Mouse (Mus musculus): ENCODE results near the gene Phlpp1. TPM values are rescaled to one million over a fixed set of nuclear protein-coding genes. Genes with fewer than 3 reads are reported as not detected.

Gene Phlpp1
- polyA plus RNA-seq, 1 experiment from 2014 or later, result 1.3 TPM

DNA sequence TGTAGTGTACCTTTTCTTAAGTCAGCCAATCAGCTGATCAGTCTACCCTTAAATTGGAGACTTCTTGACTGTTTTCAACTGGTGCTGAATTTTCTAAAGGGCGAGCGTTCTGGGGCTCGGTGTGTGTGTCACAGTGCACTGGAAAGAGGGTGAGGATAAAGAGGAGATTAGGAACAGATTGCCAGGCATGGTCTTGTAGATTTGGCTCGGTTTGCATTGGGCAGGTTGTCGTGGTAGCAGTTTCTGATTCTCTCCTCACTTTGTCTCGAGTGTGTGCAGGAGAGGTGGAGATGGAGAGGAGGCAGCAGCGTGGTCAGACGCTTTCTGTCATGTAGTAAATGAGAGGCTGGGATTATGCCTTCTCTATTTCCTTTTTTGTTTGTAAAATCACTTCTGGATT lies 20.3 kb downstream of the Phlpp1 start:
- WGBS, result 66% methylated on average over 8 of the region's 8 CpGs
- DNase-seq (ENCODE audit: low spot score) (no peak), ATAC-seq (ENCODE audit: low FRiP score, low TSS enrichment) (no peak)
- no peaks in the 10 kb centered on the region for H3K27me3 ChIP-seq (ENCODE audit: control insufficient read depth, insufficient read depth, low read length)
- no peaks in the 10 kb centered on the region for H3K9me3 ChIP-seq (ENCODE audit: control insufficient read depth, low read length)
- H3K36me3 ChIP-seq (ENCODE audit: control insufficient read depth, insufficient read depth, low read length), result no peaks in the 10 kb centered on the region
- H3K9ac ChIP-seq (ENCODE audit: low read length), result no peak overlapping the region
- H3K4me3 ChIP-seq (ENCODE audit: low read depth, low read length), result no peak overlapping the region
- no peak overlapping the region for H3K27ac ChIP-seq (replicated peaks)
- no peak overlapping the region for H3K4me2 ChIP-seq (replicated peaks; ENCODE audit: low read depth)
- 0 out of 2 replicates have a peak, but pooled peaks cover 2% of the 10 kb centered on the region for H3K4me1 ChIP-seq (replicated peaks; ENCODE audit: control insufficient read depth, insufficient read depth)
- TF ChIP-seq EP300 (optimal IDR thresholded peaks at IDR 0.05) (no peak), CTCF (IDR thresholded peaks at IDR 0.05; ENCODE audit: low read depth) (no peak)

DNA sequence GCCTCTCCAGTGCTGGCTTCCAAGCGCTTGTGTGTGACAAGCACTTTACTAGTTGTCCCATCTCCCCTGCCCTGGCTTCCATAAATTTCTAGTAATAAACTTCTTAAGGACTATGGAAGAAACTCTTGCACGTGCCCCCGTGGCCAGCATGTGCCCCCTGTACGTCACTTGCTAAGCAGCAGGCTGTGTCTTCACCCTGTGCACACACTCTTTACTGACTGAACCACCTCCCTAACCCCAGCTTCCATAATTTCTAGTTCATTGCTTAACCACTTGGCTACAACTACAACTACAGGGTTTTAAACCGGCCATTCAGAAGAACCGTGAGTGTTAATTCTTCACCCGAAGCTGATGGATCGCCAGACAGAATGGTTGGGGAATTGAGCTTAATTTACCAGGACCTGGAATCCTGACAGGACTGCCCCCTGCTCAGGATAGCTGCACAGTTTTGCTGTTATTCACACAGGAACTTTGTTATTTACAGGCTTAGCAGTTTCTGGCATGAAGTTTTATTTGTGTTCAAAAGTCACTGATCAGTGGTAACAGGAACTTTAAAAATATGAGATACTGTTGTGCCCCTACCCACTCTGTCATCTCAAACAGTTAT lies 21.4 kb downstream of the Phlpp1 start:
- H3K27ac ChIP-seq (replicated peaks), result no peak overlapping the region
- 0 out of 2 replicates have a peak, but pooled peaks cover 2% of the 10 kb centered on the region for H3K4me1 ChIP-seq (replicated peaks; ENCODE audit: control insufficient read depth, insufficient read depth)
- no peak overlapping the region for H3K4me3 ChIP-seq (ENCODE audit: low read depth, low read length)
- no peak overlapping the region for H3K4me2 ChIP-seq (replicated peaks; ENCODE audit: low read depth)
- no peaks in the 10 kb centered on the region for H3K9me3 ChIP-seq (ENCODE audit: control insufficient read depth, low read length)
- 69% methylated on average over 8 of the region's 8 CpGs for WGBS
- ATAC-seq (ENCODE audit: low FRiP score, low TSS enrichment) (no peak), DNase-seq (ENCODE audit: low spot score) (no peak)
- TF ChIP-seq EP300 (optimal IDR thresholded peaks at IDR 0.05) (no peak), CTCF (IDR thresholded peaks at IDR 0.05; ENCODE audit: low read depth) (no peak)
- no peaks in the 10 kb centered on the region for H3K27me3 ChIP-seq (ENCODE audit: control insufficient read depth, insufficient read depth, low read length)
- no peaks in the 10 kb centered on the region for H3K36me3 ChIP-seq (ENCODE audit: control insufficient read depth, insufficient read depth, low read length)
- no peak overlapping the region for H3K9ac ChIP-seq (ENCODE audit: low read length)

DNA sequence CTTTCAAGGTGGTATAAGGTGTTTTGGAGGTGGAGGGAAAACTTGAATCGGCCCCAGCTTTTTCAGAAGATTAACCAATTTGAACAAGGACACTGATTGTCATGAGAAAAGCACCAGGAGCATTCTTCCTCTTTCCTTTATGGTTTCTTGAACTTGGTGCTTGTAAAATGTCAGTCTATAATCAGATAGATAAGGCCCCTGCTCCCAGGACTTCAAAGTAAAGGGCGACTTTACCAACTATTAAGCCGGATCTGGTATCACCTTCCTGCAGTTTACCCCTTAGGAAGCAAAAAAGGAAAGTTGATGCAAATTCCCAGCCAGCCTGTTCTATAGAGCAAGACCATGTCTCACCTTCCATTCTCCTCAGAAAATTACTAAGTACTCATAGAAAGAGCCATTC lies 21.9 kb downstream of the Phlpp1 start:
- DNase-seq (ENCODE audit: low spot score) (no peak), ATAC-seq (ENCODE audit: low FRiP score, low TSS enrichment) (no peak)
- Histone ChIP-seq H3K4me3 (ENCODE audit: low read depth, low read length) (no peak overlapping the region), H3K27ac (replicated peaks) (no peak overlapping the region), H3K9me3 (ENCODE audit: control insufficient read depth, low read length) (no peaks in the 10 kb centered on the region), H3K4me2 (replicated peaks; ENCODE audit: low read depth) (no peak overlapping the region), H3K27me3 (ENCODE audit: control insufficient read depth, insufficient read depth, low read length) (no peaks in the 10 kb centered on the region), H3K4me1 (replicated peaks; ENCODE audit: control insufficient read depth, insufficient read depth) (0 out of 2 replicates have a peak, but pooled peaks cover 2% of the 10 kb centered on the region), H3K9ac (ENCODE audit: low read length) (no peak overlapping the region), H3K36me3 (ENCODE audit: control insufficient read depth, insufficient read depth, low read length) (no peaks in the 10 kb centered on the region)
- 75% methylated on average over 3 of the region's 3 CpGs for WGBS
- TF ChIP-seq EP300 (optimal IDR thresholded peaks at IDR 0.05) (no peak), CTCF (IDR thresholded peaks at IDR 0.05; ENCODE audit: low read depth) (no peak)

DNA sequence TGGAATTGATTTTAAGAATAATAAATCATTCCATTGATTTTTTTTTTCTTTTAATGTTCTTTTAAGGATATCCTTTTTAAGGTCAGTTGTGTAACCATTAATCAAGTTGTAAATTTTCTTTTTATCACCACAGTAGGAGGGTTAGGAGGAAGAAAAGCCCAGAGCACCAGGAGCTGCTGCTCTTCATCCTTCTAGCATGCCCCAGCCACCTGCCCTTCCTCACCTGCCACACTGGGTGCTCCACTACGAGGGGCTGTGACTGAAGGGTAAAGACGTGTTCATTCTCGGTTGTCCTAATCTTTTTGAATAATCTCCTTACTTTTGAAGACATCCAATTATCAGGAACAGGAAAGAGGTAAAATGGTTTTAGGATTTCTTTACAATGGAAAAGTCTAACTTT lies 22.7 kb downstream of the Phlpp1 start:
- ATAC-seq (ENCODE audit: low FRiP score, low TSS enrichment) (no peak), DNase-seq (ENCODE audit: low spot score) (no peak)
- Histone ChIP-seq H3K9ac (ENCODE audit: low read length) (no peak overlapping the region), H3K27ac (replicated peaks) (no peak overlapping the region), H3K9me3 (ENCODE audit: control insufficient read depth, low read length) (no peaks in the 10 kb centered on the region), H3K27me3 (ENCODE audit: control insufficient read depth, insufficient read depth, low read length) (no peaks in the 10 kb centered on the region), H3K36me3 (ENCODE audit: control insufficient read depth, insufficient read depth, low read length) (no peaks in the 10 kb centered on the region), H3K4me2 (replicated peaks; ENCODE audit: low read depth) (no peak overlapping the region), H3K4me1 (replicated peaks; ENCODE audit: control insufficient read depth, insufficient read depth) (0 out of 2 replicates have a peak, but pooled peaks cover 2% of the 10 kb centered on the region), H3K4me3 (ENCODE audit: low read depth, low read length) (no peak overlapping the region)
- no peak for TF ChIP-seq EP300 (optimal IDR thresholded peaks at IDR 0.05)
- no peak for TF ChIP-seq CTCF (IDR thresholded peaks at IDR 0.05; ENCODE audit: low read depth)
- WGBS, result 74% methylated on average over 3 of the region's 3 CpGs

DNA sequence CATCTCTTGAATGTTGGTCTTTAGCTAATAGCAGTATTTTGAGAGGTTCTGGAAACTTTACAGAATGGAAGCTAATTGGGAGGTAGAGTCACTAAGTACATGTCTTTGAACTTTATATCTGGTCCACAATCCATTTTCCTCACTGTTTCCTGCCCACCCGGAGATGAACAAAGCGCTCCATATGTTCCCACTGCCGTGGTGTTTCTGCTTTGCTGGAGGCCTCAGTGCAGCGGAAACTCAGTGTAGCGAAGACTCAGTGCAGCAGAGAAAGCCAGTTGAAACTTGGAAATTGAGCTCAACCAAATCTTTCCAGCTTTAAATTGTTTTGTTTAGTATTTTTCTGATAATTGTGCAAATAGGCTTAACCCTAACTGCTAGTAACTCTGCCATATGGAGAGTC lies 26.4 kb downstream of the Phlpp1 start:
- no peak overlapping the region for H3K4me3 ChIP-seq (ENCODE audit: low read depth, low read length)
- H3K27me3 ChIP-seq (ENCODE audit: control insufficient read depth, insufficient read depth, low read length), result no peaks in the 10 kb centered on the region
- H3K9me3 ChIP-seq (ENCODE audit: control insufficient read depth, low read length), result no peaks in the 10 kb centered on the region
- 85% methylated on average over 5 of the region's 5 CpGs for WGBS
- ATAC-seq (ENCODE audit: low FRiP score, low TSS enrichment) (no peak), DNase-seq (ENCODE audit: low spot score) (no peak)
- no peaks in the 10 kb centered on the region for H3K36me3 ChIP-seq (ENCODE audit: control insufficient read depth, insufficient read depth, low read length)
- H3K4me1 ChIP-seq (replicated peaks; ENCODE audit: control insufficient read depth, insufficient read depth), result no peaks in the 10 kb centered on the region
- H3K27ac ChIP-seq (replicated peaks), result no peak overlapping the region
- TF ChIP-seq CTCF (IDR thresholded peaks at IDR 0.05; ENCODE audit: low read depth), result no peak
- TF ChIP-seq EP300 (optimal IDR thresholded peaks at IDR 0.05), result no peak
- H3K9ac ChIP-seq (ENCODE audit: low read length), result no peak overlapping the region
- no peak overlapping the region for H3K4me2 ChIP-seq (replicated peaks; ENCODE audit: low read depth)

DNA sequence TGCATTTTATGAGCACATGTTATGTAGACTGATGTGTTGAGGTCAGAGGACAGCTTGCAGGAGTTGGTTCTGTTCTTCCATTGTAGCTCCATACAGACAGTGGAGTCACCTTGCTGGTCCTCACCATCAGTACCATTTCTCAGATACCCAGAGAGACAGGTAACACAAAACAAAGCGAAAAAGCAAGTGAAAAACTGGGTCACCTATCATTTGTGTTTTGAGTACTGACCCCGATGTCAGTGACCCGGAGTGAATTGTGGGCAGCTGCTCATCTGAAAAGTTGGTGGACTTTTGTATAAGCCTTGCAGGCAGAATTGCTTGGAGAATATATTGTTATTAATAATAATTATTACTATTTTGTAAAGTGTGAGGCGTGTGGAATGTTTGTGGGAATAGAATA lies 27.6 kb downstream of the Phlpp1 start:
- 85% methylated on average over 4 of the region's 4 CpGs for WGBS
- H3K36me3 ChIP-seq (ENCODE audit: control insufficient read depth, insufficient read depth, low read length), result no peaks in the 10 kb centered on the region
- no peak for ATAC-seq (ENCODE audit: low FRiP score, low TSS enrichment)
- H3K9ac ChIP-seq (ENCODE audit: low read length), result no peak overlapping the region
- H3K4me3 ChIP-seq (ENCODE audit: low read depth, low read length), result no peak overlapping the region
- no peaks in the 10 kb centered on the region for H3K27me3 ChIP-seq (ENCODE audit: control insufficient read depth, insufficient read depth, low read length)
- no peak overlapping the region for H3K4me2 ChIP-seq (replicated peaks; ENCODE audit: low read depth)
- H3K4me1 ChIP-seq (replicated peaks; ENCODE audit: control insufficient read depth, insufficient read depth), result no peaks in the 10 kb centered on the region
- no peaks in the 10 kb centered on the region for H3K9me3 ChIP-seq (ENCODE audit: control insufficient read depth, low read length)
- no peak for TF ChIP-seq CTCF (IDR thresholded peaks at IDR 0.05; ENCODE audit: low read depth)
- TF ChIP-seq EP300 (optimal IDR thresholded peaks at IDR 0.05), result no peak
- H3K27ac ChIP-seq (replicated peaks), result no peak overlapping the region
- DNase-seq (ENCODE audit: low spot score), result no peak
